Mouse (Mus musculus) lung, postnatal 0 days (tissue): ENCODE data around the gene Slc29a1.

ENCODE experiments used
- CTCF ChIP-seq: IDR thresholded peaks from 2 replicates; pipeline ENCODE4 v1.5.1; 2016; ENCODE audit warnings: antibody characterized with exemption, mild to moderate bottlenecking
- EP300 ChIP-seq: IDR thresholded peaks from 2 replicates; pipeline ENCODE4 v1.6.1; 2016; ENCODE audit warnings: antibody characterized with exemption, mild to moderate bottlenecking, control low read depth

DNA sequence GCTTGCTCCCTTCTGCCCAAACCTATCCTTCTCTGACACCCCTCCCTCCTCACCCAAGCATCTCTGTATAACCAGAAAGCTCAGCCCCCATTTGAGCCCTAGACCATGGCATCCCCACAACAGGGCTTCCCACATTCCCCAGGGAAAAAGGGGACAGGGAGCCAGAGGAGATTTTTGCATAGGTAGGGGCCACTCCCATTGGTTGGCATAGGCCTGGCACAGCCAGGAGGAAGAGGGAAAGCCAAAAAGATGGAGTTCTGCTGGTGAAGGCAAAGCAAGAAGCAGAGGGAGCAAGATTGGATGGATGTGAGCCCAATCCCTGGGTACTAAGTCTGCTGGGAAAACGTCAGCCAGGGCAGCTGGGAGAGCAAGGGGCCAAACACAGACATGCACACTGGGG, 56.3 kb downstream of the Slc29a1 start:
- TF ChIP-seq CTCF (no peak), EP300 (no peak)
